Mouse (Mus musculus): ENCODE data around the gene Irx6. TPM values are rescaled to one million over a fixed set of nuclear protein-coding genes. Genes with fewer than 3 reads are reported as not detected.

The Irx6 gene
- total and polyA plus RNA-seq, 3 experiments: not detected

GRCm38 (mm10) chr8:92721266-92721935 lies 47.3 kb downstream of the Irx6 start:
- TF ChIP-seq TCF12 (IDR thresholded peaks at IDR 0.05; ENCODE audit: low read depth, low read length) (no peak), MYB (IDR thresholded peaks at IDR 0.05; ENCODE audit: low read depth, low read length) (no peak), JUND (IDR thresholded peaks at IDR 0.05; ENCODE audit: low read depth, low read length) (no peak), TAL1 (IDR thresholded peaks at IDR 0.05; ENCODE audit: low read length) (no peak), RCOR1 (IDR thresholded peaks at IDR 0.05; ENCODE audit: low read depth, low read length) (no peak), MEF2A (IDR thresholded peaks at IDR 0.05; ENCODE audit: extremely low read depth, insufficient replicate concordance, low read depth, low read length, poor library complexity, severe bottlenecking) (no peak), ZC3H11A (IDR thresholded peaks at IDR 0.05; ENCODE audit: low read depth, low read length) (no peak)
- Histone ChIP-seq H3K4me1 (ENCODE audit: control insufficient read depth in 1 of 2, insufficient read depth in 2 of 2, low read length in 2 of 2) (no peaks in the 10 kb centered on the region), H3K36me3 (ENCODE audit: control insufficient read depth in 1 of 2, insufficient read depth in 2 of 2, low read length in 2 of 2) (no peaks in the 10 kb centered on the region), H3K27ac (ENCODE audit: control insufficient read depth, low read depth, low read length) (no peak overlapping the region), H3K9me3 (replicated peaks; ENCODE audit: insufficient read depth, low read length) (no peaks in the 10 kb centered on the region), H3K27me3 (ENCODE audit: control insufficient read depth in 1 of 2, insufficient read depth in 2 of 2, low read length in 2 of 2) (no peaks in the 10 kb centered on the region), H3K4me3 (ENCODE audit: control insufficient read depth in 1 of 2, insufficient read depth in 1 of 2, low read depth in 2 of 2, low read length in 2 of 2) (no peak overlapping the region), H3K9ac (ENCODE audit: control insufficient read depth, low read depth, low read length, poor library complexity, severe bottlenecking) (no peak overlapping the region), H3K79me2 (ENCODE audit: control insufficient read depth, insufficient read depth, low read length, poor library complexity) (no peaks in the 10 kb centered on the region)
- no peak for DNase-seq (ENCODE audit: low read depth, low spot score)

GRCm38 (mm10) chr8:92721936-92722321 lies 47.8 kb downstream of the Irx6 start:
- no peaks in the 10 kb centered on the region for H3K4me1 ChIP-seq (ENCODE audit: control insufficient read depth in 1 of 2, insufficient read depth in 2 of 2, low read length in 2 of 2)
- H3K4me3 ChIP-seq (ENCODE audit: control insufficient read depth in 1 of 2, insufficient read depth in 1 of 2, low read depth in 2 of 2, low read length in 2 of 2): no peak overlapping the region
- H3K27me3 ChIP-seq (ENCODE audit: control insufficient read depth in 1 of 2, insufficient read depth in 2 of 2, low read length in 2 of 2): no peaks in the 10 kb centered on the region
- H3K9me3 ChIP-seq (replicated peaks; ENCODE audit: insufficient read depth, low read length): no peaks in the 10 kb centered on the region
- H3K9ac ChIP-seq (ENCODE audit: control insufficient read depth, low read depth, low read length, poor library complexity, severe bottlenecking): no peak overlapping the region
- H3K79me2 ChIP-seq (ENCODE audit: control insufficient read depth, insufficient read depth, low read length, poor library complexity): no peaks in the 10 kb centered on the region
- TF ChIP-seq POLR2A (IDR thresholded peaks at IDR 0.05; ENCODE audit: control insufficient read depth in 1 of 2, insufficient read depth in 1 of 2, low read depth in 1 of 2, low read length in 2 of 2, poor library complexity in 1 of 2) (no peak), ZNF384 (IDR thresholded peaks at IDR 0.05; ENCODE audit: low read depth, low read length) (no peak), TCF12 (IDR thresholded peaks at IDR 0.05; ENCODE audit: low read depth, low read length) (no peak), MYB (IDR thresholded peaks at IDR 0.05; ENCODE audit: low read depth, low read length) (no peak), MAFK (IDR thresholded peaks at IDR 0.05; ENCODE audit: borderline replicate concordance, low read depth, low read length) (no peak), MXI1 (IDR thresholded peaks at IDR 0.05; ENCODE audit: low read depth, low read length) (no peak), ELF1 (IDR thresholded peaks at IDR 0.05; ENCODE audit: low read depth, low read length) (no peak), TAL1 (IDR thresholded peaks at IDR 0.05; ENCODE audit: low read length) (no peak), CHD1 (IDR thresholded peaks at IDR 0.05; ENCODE audit: low read depth, low read length) (no peak), ZKSCAN1 (IDR thresholded peaks at IDR 0.05; ENCODE audit: low read depth, low read length) (no peak), E2F4 (IDR thresholded peaks at IDR 0.05; ENCODE audit: borderline replicate concordance, low read depth, low read length) (no peak), MAZ (IDR thresholded peaks at IDR 0.05; ENCODE audit: low read depth, low read length) (no peak), GATA1 (IDR thresholded peaks at IDR 0.05; ENCODE audit: low read depth, low read length) (no peak), SIN3A (IDR thresholded peaks at IDR 0.05; ENCODE audit: low read length) (no peak), POLR2AphosphoS2 (IDR thresholded peaks at IDR 0.05; ENCODE audit: low read length) (no peak), ETS1 (IDR thresholded peaks at IDR 0.05; ENCODE audit: low read depth, low read length) (no peak), CHD2 (IDR thresholded peaks at IDR 0.05; ENCODE audit: low read length) (no peak)
- no peak for DNase-seq (ENCODE audit: low read depth, low spot score)
- no peak overlapping the region for H3K27ac ChIP-seq (ENCODE audit: control insufficient read depth, low read depth, low read length)
- H3K36me3 ChIP-seq (ENCODE audit: control insufficient read depth in 1 of 2, insufficient read depth in 2 of 2, low read length in 2 of 2): no peaks in the 10 kb centered on the region
